Mouse (Mus musculus) stomach, embryonic 14.5 days (tissue): Measurements from ENCODE around the gene Strada. TPM values are rescaled to one million over a fixed set of nuclear protein-coding genes. Genes with fewer than 3 reads are reported as not detected.
A peak's percentile ranks its signal among the peaks of the same experiment; 100 is the strongest.

ENCODE experiments used
- ATAC-seq: fragments of 200-750 bp; cut with Nextera tagmentation; 2 replicates; pipeline ENCODE4 v1.8.0; 2017; ENCODE audit warnings: low read depth, moderate TSS enrichment; ENCODE audit not compliant: insufficient number of reproducible peaks, insufficient read depth, low FRiP score
- H3K27ac ChIP-seq: fragments of 300-500 bp; sonication (generic); 2 replicates; pipeline ENCODE4 v1.5.1; 2014; ENCODE audit warnings: mild to moderate bottlenecking, low read length, moderate library complexity, mixed read lengths
- H3K27me3 ChIP-seq: fragments of 300-500 bp; sonication (generic); 2 replicates; pipeline ENCODE4 v1.6.1; 2014; ENCODE audit warnings: low read length, control low read depth, mixed read lengths; ENCODE audit not compliant: control insufficient read depth, insufficient read depth
- H3K36me3 ChIP-seq: fragments of 300-500 bp; sonication (generic); 2 replicates; pipeline ENCODE4 v1.6.1; 2014; ENCODE audit warnings: mild to moderate bottlenecking, control low read depth, low read length, moderate library complexity, mixed read lengths; ENCODE audit not compliant: control insufficient read depth, insufficient read depth
- H3K4me1 ChIP-seq: fragments of 300-500 bp; sonication (generic); 2 replicates; pipeline ENCODE4 v1.6.1; 2014; ENCODE audit warnings: low read length, control low read depth, mixed read lengths; ENCODE audit not compliant: control insufficient read depth, insufficient read depth
- H3K4me2 ChIP-seq: fragments of 300-500 bp; sonication (generic); replicated peaks from 2 replicates; pipeline ENCODE4 v1.6.1; 2014; ENCODE audit warnings: low read depth, low read length, control low read depth
- H3K4me3 ChIP-seq: fragments of 300-500 bp; sonication (generic); 2 replicates; pipeline ENCODE4 v1.5.1; 2014; ENCODE audit warnings: low read depth, low read length, control low read depth
- H3K9ac ChIP-seq: fragments of 300-500 bp; sonication (generic); replicated peaks from 2 replicates; pipeline ENCODE4 v1.6.1; 2014; ENCODE audit warnings: low read depth, mild to moderate bottlenecking, control low read depth, low read length, moderate library complexity, mixed read lengths
- H3K9me3 ChIP-seq: fragments of 300-500 bp; sonication (generic); 2 replicates; pipeline ENCODE4 v1.6.1; 2016; ENCODE audit warnings: low read depth, low read length, control low read depth; ENCODE audit not compliant: control insufficient read depth
- WGBS: fragments of 180-500 bp; shearing (Covaris S2); extraction: QIAGEN DNeasy Blood & Tissue Kit; methylation state at CpG from one replicate; pipeline ENCODE4 v1.1.7; 2014; 5-methylcytosine and 5-hydroxymethylcytosine counted together
- polyA plus RNA-seq: library from polyadenylated mRNA; unstranded; fragments of >200 nt; fragmentation: Nextera tagmentation; extraction: Ambion mirVana; gene quantifications from 2 replicates; pipeline ENCODE4 v1.2.1, GENCODE M21; 2014

The Strada gene
- polyA plus RNA-seq, 1 experiment from 2014 or later, result 27.5 TPM

DNA sequence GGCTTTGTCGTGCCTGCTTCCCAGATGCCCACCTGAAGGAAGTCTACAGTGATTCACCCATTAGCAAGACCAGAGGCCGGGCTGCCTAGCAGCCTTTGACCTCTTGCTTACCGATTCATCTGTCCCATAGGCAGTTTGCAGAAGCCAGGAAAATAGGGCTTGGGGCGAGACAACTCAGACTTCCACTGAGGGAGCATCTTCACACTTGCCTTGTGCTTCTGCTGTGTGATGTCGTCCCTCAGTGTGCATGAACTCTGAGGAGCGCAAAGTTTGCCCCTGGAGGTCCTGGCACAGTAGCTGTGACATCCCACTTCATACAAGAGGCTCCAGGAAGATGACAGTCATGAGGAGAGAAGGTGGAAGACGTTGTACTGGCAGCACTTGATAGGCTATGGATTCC is 44.8 kb downstream of the Strada start:
- Histone ChIP-seq H3K4me1 (peaks cover 17% of the 10 kb centered on the region), H3K9me3 (no peaks in the 10 kb centered on the region), H3K36me3 (peaks cover 48% of the 10 kb centered on the region), H3K4me2 (no peak overlapping the region), H3K27me3 (no peaks in the 10 kb centered on the region), H3K9ac (no peak overlapping the region), H3K4me3 (no peak overlapping the region), H3K27ac (no peak overlapping the region)
- WGBS, result 85% methylated on average over 7 of the region's 7 CpGs
- no peak for ATAC-seq

DNA sequence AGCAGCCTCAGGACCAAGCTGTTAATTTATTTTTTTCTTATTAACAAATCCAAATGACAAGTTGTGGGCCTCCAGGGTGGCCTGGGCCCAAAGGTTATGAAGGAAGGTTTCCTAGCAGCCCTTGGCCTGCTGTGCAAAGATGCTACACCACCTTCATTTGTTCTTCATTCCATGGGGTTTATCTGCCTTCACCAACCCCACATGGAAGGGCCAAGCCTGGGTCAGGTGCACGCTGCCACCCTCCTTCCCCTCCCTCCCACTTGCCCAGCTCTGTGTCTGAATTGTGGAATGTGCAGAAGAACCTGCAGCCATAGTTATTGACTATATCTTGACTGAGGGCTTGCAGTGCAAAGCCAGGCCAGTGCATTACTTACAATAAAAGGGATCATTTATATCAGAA is 45.7 kb downstream of the Strada start:
- no peak for ATAC-seq
- H3K9me3 ChIP-seq, result no peaks in the 10 kb centered on the region
- no peak overlapping the region for H3K4me3 ChIP-seq
- peaks cover 55% of the 10 kb centered on the region for H3K36me3 ChIP-seq
- H3K27ac ChIP-seq, result no peak overlapping the region
- peaks cover 13% of the 10 kb centered on the region for H3K4me1 ChIP-seq
- H3K9ac ChIP-seq, result no peak overlapping the region
- 79% methylated on average over 1 of the region's 1 CpGs for WGBS
- no peaks in the 10 kb centered on the region for H3K27me3 ChIP-seq
- no peak overlapping the region for H3K4me2 ChIP-seq

DNA sequence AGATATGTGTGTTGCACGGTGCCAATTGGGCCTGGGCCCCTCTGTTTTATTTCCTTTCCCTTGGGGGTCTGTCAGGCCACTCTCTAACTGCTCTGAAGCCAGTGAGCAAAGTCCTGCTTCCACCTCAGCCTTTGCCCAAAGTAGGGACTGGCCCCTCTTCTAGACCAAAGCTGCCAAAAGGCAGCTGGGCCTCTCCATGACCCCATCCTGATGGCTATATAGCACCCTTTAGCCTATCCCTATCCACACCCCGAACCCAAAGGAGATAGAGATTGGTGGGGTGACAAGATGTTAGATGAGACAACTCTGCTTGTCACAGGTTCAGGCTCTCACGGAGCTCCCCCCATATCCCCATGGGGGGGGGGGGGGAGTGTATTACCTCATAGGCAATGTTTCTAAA is 46.2 kb downstream of the Strada start:
- H3K36me3 ChIP-seq, result peaks cover 60% of the 10 kb centered on the region
- WGBS, result 48% methylated on average over 3 of the region's 3 CpGs
- no peak for ATAC-seq

DNA sequence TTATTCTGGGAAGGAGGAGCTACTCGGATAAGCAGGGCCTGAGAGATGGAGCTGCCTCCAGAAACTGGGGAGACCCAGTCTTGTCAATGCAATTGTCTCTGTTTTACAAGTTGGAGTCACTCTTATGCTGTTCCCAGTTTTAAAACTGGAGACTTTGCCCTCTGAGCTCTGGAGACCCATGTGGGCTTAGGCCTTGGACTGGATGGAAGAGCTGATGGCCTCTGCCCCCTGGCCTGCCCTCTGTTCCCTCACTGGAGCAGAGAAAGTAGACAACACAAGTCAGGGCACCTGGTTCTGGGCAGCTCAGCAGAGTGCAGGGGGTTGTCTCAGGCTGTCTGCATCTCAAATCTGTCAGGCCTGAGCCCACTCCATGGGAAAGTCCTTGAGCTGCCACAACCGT is 47.2 kb downstream of the Strada start:
- H3K4me2 ChIP-seq, result no peak overlapping the region
- H3K9ac ChIP-seq, result no peak overlapping the region
- ATAC-seq, result no peak
- no peak overlapping the region for H3K4me3 ChIP-seq
- no peaks in the 10 kb centered on the region for H3K27me3 ChIP-seq
- 76% methylated on average over 2 of the region's 2 CpGs for WGBS
- peaks cover 66% of the 10 kb centered on the region for H3K36me3 ChIP-seq
- H3K4me1 ChIP-seq, result peaks cover 5% of the 10 kb centered on the region; the same call in 1 of the 2 replicates
- H3K9me3 ChIP-seq, result no peaks in the 10 kb centered on the region
- no peak overlapping the region for H3K27ac ChIP-seq

More for the DNA sequence above, 46.2 kb downstream of the Strada start:
- Histone ChIP-seq H3K27me3 (no peaks in the 10 kb centered on the region), H3K9me3 (no peaks in the 10 kb centered on the region), H3K27ac (no peak overlapping the region), H3K9ac (no peak overlapping the region), H3K4me2 (no peak overlapping the region), H3K4me3 (no peak overlapping the region), H3K4me1 (peaks cover 8% of the 10 kb centered on the region; the same call in 1 of the 2 replicates)

DNA sequence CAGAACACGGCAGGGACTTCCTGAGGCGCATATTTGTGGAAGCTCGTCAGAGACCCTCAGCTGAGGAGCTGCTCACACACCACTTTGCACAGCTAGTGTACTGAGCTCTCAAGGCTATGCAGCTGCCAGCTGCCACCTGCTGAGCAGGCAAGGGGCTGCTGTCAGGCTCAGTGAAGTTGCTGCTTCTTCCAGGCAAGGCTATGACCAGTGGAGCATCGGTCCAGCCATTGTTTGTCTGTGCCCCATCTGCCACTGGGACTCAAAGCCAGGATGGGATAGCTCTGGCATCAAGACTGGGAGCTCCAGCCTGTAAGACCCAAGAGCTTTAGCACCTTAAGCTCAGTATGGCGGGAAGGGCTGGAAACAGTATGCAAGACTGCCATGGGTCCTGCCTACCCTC is 47.9 kb downstream of the Strada start:
- 81% methylated on average over 5 of the region's 5 CpGs for WGBS
- no peak overlapping the region for H3K27ac ChIP-seq
- no peak for ATAC-seq
- peaks cover 5% of the 10 kb centered on the region; the same call in 1 of the 2 replicates for H3K4me1 ChIP-seq
- no peak overlapping the region for H3K4me2 ChIP-seq
- peaks cover 72% of the 10 kb centered on the region for H3K36me3 ChIP-seq
- no peak overlapping the region for H3K4me3 ChIP-seq
- no peak overlapping the region for H3K9ac ChIP-seq
- H3K27me3 ChIP-seq, result no peaks in the 10 kb centered on the region
- H3K9me3 ChIP-seq, result no peaks in the 10 kb centered on the region

DNA sequence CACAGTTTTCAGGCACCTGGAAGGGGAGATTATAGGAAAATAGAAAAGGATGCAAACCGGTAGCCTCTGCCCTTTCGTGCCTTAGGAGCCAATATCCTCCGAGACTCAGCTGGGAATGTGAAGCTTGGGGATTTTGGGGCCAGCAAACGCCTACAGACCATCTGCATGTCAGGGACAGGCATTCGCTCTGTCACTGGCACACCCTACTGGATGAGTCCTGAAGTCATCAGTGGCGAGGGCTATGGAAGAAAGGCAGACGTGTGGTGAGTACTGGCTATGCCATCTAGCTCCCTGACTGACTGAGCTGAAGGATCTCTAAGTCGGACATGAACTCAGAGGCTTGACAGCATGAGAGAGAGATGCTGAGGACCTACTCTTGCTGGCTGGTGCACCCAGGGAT is 49.8 kb downstream of the Strada start:
- H3K27me3 ChIP-seq, result no peaks in the 10 kb centered on the region
- ATAC-seq, result no peak
- 79% methylated on average over 8 of the region's 8 CpGs for WGBS

DNA sequence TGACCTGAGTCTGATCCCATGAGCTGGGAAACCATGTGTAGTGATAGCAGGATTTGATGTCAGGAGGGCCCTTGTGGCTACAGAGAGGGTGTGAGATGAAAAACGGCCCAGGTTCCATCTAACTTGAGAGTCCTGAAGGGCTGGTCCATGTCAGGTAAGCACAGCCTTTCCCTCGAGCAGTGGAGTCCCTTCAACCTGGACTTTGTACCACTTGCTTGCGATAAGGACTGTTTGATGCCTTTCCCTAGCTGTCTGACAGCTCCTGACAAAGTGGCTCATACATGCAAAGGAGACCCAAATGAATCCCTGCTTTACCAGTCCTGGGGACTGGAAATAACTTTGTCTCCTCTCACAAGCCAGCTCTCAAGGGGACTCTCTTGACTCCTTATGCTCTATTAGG is 50.7 kb downstream of the Strada start:
- Histone ChIP-seq H3K27ac (no peak overlapping the region), H3K9me3 (no peaks in the 10 kb centered on the region), H3K4me1 (no peaks in the 10 kb centered on the region), H3K4me3 (no peak overlapping the region), H3K9ac (no peak overlapping the region), H3K27me3 (no peaks in the 10 kb centered on the region), H3K36me3 (peaks cover 63% of the 10 kb centered on the region), H3K4me2 (no peak overlapping the region)
- no peak for ATAC-seq
- 85% methylated on average over 3 of the region's 3 CpGs for WGBS

More for the DNA sequence above, 49.8 kb downstream of the Strada start:
- Histone ChIP-seq H3K4me1 (no peaks in the 10 kb centered on the region), H3K9ac (no peak overlapping the region), H3K4me3 (no peak overlapping the region), H3K36me3 (peaks cover 73% of the 10 kb centered on the region), H3K9me3 (no peaks in the 10 kb centered on the region), H3K27ac (no peak overlapping the region), H3K4me2 (no peak overlapping the region)

DNA sequence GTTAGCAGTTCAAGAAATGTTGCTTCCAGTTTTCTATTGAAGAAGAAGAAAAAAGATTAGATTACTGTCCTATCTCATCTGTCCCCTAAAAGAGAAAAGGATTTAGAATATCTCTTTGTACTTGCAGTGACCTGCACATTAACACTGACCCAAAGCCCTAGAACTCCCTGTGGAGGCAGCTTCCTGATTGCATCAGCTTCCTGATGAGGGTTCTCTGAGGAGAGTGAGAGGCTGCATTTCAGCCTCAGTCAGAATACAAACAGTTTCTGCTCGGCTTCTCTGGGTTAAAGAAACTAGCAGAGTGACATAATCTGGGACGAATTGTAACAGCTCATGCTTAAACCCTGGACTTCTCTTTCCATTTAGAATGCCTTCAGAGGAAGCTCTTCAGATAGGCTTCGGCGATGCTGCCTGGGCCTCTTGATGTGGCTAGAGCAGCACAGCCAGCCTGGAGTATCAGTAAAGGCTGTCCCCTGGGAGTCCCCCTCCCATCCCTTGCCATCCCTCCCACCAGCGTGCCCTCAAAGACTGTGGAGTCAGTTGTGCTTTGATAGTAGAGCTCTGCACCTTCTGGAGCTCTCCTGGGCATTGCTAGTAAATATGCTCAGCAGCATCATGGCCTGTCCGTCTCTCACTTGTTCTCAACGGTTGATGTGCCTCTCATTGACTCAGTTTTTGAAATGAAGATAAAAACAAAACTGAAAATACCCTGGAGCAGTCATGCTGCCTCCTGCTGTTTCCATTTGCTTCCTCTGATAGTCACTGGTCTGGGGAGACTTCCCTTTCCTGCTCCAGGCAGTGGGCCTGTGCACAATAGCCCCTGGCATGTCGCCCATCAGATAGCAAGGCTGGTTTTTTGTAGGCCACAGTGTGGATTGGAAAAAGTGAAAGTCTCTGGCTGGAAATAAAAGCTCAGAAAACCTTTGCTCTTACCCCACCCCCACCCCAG is 67.1 kb downstream of the Strada start:
- no peak for ATAC-seq
- H3K9ac ChIP-seq, result no peak overlapping the region
- H3K4me2 ChIP-seq, result 0 out of 2 replicates have a peak overlapping the region, but pooled peaks have one; percentile 8
- peak overlapping the region; percentile 73 for H3K27ac ChIP-seq
- 46% methylated on average over 8 of the region's 8 CpGs for WGBS
- no peak overlapping the region for H3K4me3 ChIP-seq
- H3K36me3 ChIP-seq, result peaks cover 7% of the 10 kb centered on the region
- H3K27me3 ChIP-seq, result no peaks in the 10 kb centered on the region
- H3K4me1 ChIP-seq, result no peaks in the 10 kb centered on the region
- H3K9me3 ChIP-seq, result no peaks in the 10 kb centered on the region
